Comparison of ENCODE assay signal across 17 mouse cellular contexts in the genomic region with DNA sequence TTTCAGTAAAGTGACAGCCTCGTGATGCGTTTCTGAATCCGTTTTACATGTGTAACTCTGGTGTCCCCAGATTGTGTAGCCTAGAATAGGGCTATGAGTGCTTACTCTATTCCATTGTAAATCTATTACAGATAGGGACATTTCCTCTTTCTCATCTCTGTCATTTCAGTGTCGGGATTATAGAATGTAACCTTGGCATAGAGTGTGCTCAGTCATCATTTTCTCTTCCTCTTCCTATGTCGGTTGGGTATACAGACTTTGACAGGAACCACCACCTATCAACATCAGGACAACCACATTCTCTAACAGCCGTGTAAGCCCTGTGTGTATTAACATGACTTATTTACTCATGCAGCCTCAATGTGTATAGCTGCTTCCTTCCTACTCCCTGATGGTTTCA.
"Had no signal": no experiment of that assay in that cellular context is flagged by ENCODE, and none has a peak within 500 bp of the region (broad histone marks: within the 10 kb centered on the region; RNA-seq: fewer than 3 reads in every experiment).

No protein-coding gene starts in this region.

- H3K4me1 ChIP-seq: liver, embryonic 15.5 days had no signal

- H3K36me3 ChIP-seq: intestine, embryonic 15.5 days; limb, embryonic 10.5 days; liver, embryonic 15.5 days; lung, embryonic 15.5 days; midbrain, embryonic 15.5 days; neural tube, embryonic 13.5 days had no signal

- H3K4me3 ChIP-seq: intestine, embryonic 15.5 days; layer of hippocampus, adult 2 months; limb, embryonic 10.5 days; liver, embryonic 15.5 days; lung, embryonic 15.5 days; megakaryocyte, embryonic 14.5 days; midbrain, embryonic 15.5 days; neural tube, embryonic 13.5 days had no signal

- H3K4me2 ChIP-seq: intestine, embryonic 15.5 days; liver, embryonic 15.5 days; lung, embryonic 15.5 days; midbrain, embryonic 11.5 days; midbrain, embryonic 15.5 days; neural tube, embryonic 13.5 days had no signal

- H3K9me3 ChIP-seq: intestine, embryonic 15.5 days; limb, embryonic 10.5 days; liver, embryonic 15.5 days; lung, embryonic 15.5 days; megakaryocyte, embryonic 14.5 days; midbrain, embryonic 15.5 days; neural tube, embryonic 13.5 days had no signal

- DNase-seq: kidney, adult 18-20 months; kidney, postnatal 10 days; kidney, postnatal 4 days; lung, postnatal 36 days; retina, postnatal 1 day; right cerebral cortex, postnatal 4 days; spleen, adult 18-20 months; thymus, postnatal 36 days had no signal

- ATAC-seq: intestine, embryonic 15.5 days; midbrain, embryonic 15.5 days had no signal

- H3K27ac ChIP-seq: intestine, embryonic 15.5 days; layer of hippocampus, adult 2 months; limb, embryonic 10.5 days; liver, embryonic 15.5 days; lung, embryonic 15.5 days; midbrain, embryonic 15.5 days; neural tube, embryonic 13.5 days had no signal

- H3K27me3 ChIP-seq: intestine, embryonic 15.5 days; liver, embryonic 15.5 days; lung, embryonic 15.5 days; megakaryocyte, embryonic 14.5 days; midbrain, embryonic 15.5 days; neural tube, embryonic 13.5 days had no signal

- H3K9ac ChIP-seq: intestine, embryonic 15.5 days; liver, embryonic 15.5 days; lung, embryonic 15.5 days; midbrain, embryonic 15.5 days; neural tube, embryonic 13.5 days had no signal
